In genomic region chr9:20642101-20642895, GRCm38 (mm10) we compare ENCODE assay signal across 8 mouse cellular contexts. TPM values are rescaled to one million over a fixed set of nuclear protein-coding genes. Genes with fewer than 3 reads are reported as not detected.
DNase-seq lines count a peak whose midpoint lies in the region; ATAC-seq and TF ChIP-seq lines count a peak whose summit lies in the region.

Ubl5 (plus strand) TSS chr9:20642878.

- peak within 1 kb of the TSS; percentile 83 for H3K4me3 ChIP-seq in embryonic facial prominence, embryonic 11.5 days (ENCODE audit: low read depth, low read length)
- H3K4me3 ChIP-seq in liver, embryonic 14.5 days (ENCODE audit: insufficient read depth in 1 of 2, low read depth in 2 of 2, low read length in 2 of 2) = peak within 1 kb of the TSS; percentile 94 to 97

- no peak for TF ChIP-seq CTCF in liver, embryonic 14.5 days (IDR thresholded peaks at IDR 0.05; ENCODE audit: low read depth)

- ATAC-seq in activated CD4-positive, CD25-positive, alpha-beta regulatory T cell, adult 4 months = no peak
- ATAC-seq in embryonic facial prominence, embryonic 11.5 days (replicated peaks; ENCODE audit: insufficient number of reproducible peaks, low FRiP score, low TSS enrichment, low read depth) = peak; percentile 91
- ATAC-seq in liver, embryonic 14.5 days (ENCODE audit: insufficient read depth) = peak; percentile 71

- TF ChIP-seq EP300 in liver, embryonic 14.5 days (IDR thresholded peaks at IDR 0.05; ENCODE audit: low read depth) = no peak

- peak within 1 kb of the TSS; percentile 92 for H3K4me2 ChIP-seq in embryonic facial prominence, embryonic 11.5 days (ENCODE audit: low read depth, low read length)
- peak within 1 kb of the TSS; percentile 98 for H3K4me2 ChIP-seq in liver, embryonic 14.5 days (ENCODE audit: low read depth)

- peak within 1 kb of the TSS; percentile 83 for H3K9ac ChIP-seq in embryonic facial prominence, embryonic 11.5 days (replicated peaks; ENCODE audit: low read length)
- H3K9ac ChIP-seq in liver, embryonic 14.5 days (replicated peaks) = peak within 1 kb of the TSS; percentile 93

- WGBS in embryonic facial prominence, embryonic 11.5 days = under 1% methylated on average over 51 of the region's 51 CpGs
- WGBS in liver, embryonic 14.5 days (ENCODE audit: insufficient replicate concordance) = 1% methylated on average over 51 of the region's 51 CpGs

- peaks cover 4% of the 10 kb centered on the region for H3K36me3 ChIP-seq in embryonic facial prominence, embryonic 11.5 days (replicated peaks; ENCODE audit: control insufficient read depth, insufficient read depth, low read depth, low read length)
- peaks cover under 1% of the 10 kb centered on the region; the same call in 1 of the 2 replicates for H3K36me3 ChIP-seq in liver, embryonic 14.5 days (replicated peaks; ENCODE audit: control insufficient read depth, insufficient read depth, low read depth)

- H3K4me1 ChIP-seq in embryonic facial prominence, embryonic 11.5 days (ENCODE audit: control insufficient read depth, insufficient read depth, low read length) = peaks cover 3% of the 10 kb centered on the region; the same call in 1 of the 2 replicates
- peaks cover 2 to 11% of the 10 kb centered on the region in 2 experiments; a peak in 2 of 4 replicates for H3K4me1 ChIP-seq in liver, embryonic 14.5 days (replicated peaks; ENCODE audit: control insufficient read depth in 2 of 2, insufficient read depth in 2 of 2, low read length in 1 of 2)

- DNase-seq in CD4-positive helper T cell, adult 2 months (ENCODE audit: low read depth, low spot score) = peak; percentile 73
- DNase-seq in embryonic facial prominence, embryonic 11.5 days (ENCODE audit: low spot score) = peak; percentile 98
- peak; percentile 44 to 56 for DNase-seq in heart, adult 9 months (ENCODE audit: low spot score in 2 of 2)
- peak; percentile 77 to 78 for DNase-seq in kidney, adult 8-10 months
- peak; percentile 62 to 72 (median 64) for DNase-seq in liver, embryonic 14.5 days (ENCODE audit: low read depth in 3 of 3, low spot score in 3 of 3)
- peak; percentile 94 for DNase-seq in neural tube, embryonic 10.5 days (ENCODE audit: extremely low spot score, low spot score)
- DNase-seq in thymus, postnatal 10 days (ENCODE audit: low spot score in 2 of 2) = peak; percentile 96 to 99

- peak within 1 kb of the TSS; percentile 81 for H3K27ac ChIP-seq in embryonic facial prominence, embryonic 11.5 days (replicated peaks; ENCODE audit: low read depth, low read length)
- H3K27ac ChIP-seq in liver, embryonic 14.5 days = peak within 1 kb of the TSS; percentile 52

- H3K9me3 ChIP-seq in embryonic facial prominence, embryonic 11.5 days (replicated peaks; ENCODE audit: control insufficient read depth, low read length) = no peaks in the 10 kb centered on the region
- H3K9me3 ChIP-seq in liver, embryonic 14.5 days (ENCODE audit: control insufficient read depth, low read length) = no peaks in the 10 kb centered on the region

- H3K27me3 ChIP-seq in embryonic facial prominence, embryonic 11.5 days (ENCODE audit: control insufficient read depth, insufficient read depth, low read length) = no peaks in the 10 kb centered on the region
- H3K27me3 ChIP-seq in liver, embryonic 14.5 days (ENCODE audit: control insufficient read depth, insufficient read depth, low read length) = no peaks in the 10 kb centered on the region

RNA-seq across cellular contexts. Expression of gene Ubl5, which starts in this region (rescaled TPM):
- polyA plus RNA-seq in activated CD4-positive, CD25-positive, alpha-beta regulatory T cell, adult 4 months (2017; shearing (Covaris generic)) = 100 to 1,000 TPM; 339 to 401 TPM
- polyA plus RNA-seq in embryonic facial prominence, embryonic 11.5 days (2014; fragmentation: Nextera tagmentation; extraction: Ambion mirVana) = 417 and 447 TPM in 2 replicates
- 203 and 296 TPM in 2 replicates for polyA plus RNA-seq in liver, embryonic 14.5 days (2012; rRNA removed)
- polyA plus RNA-seq in liver, embryonic 14.5 days (2014; fragmentation: Nextera tagmentation; extraction: Ambion mirVana) = 264 and 272 TPM in 2 replicates
